Mouse (Mus musculus): Measurements from ENCODE around the gene Cdh5. TPM values are rescaled to one million over a fixed set of nuclear protein-coding genes. Genes with fewer than 3 reads are reported as not detected.
A peak's percentile ranks its signal among the peaks of the same experiment; 100 is the strongest.

Cdh5 gene
- polyA plus RNA-seq, 1 experiment: 3.7 TPM

DNA sequence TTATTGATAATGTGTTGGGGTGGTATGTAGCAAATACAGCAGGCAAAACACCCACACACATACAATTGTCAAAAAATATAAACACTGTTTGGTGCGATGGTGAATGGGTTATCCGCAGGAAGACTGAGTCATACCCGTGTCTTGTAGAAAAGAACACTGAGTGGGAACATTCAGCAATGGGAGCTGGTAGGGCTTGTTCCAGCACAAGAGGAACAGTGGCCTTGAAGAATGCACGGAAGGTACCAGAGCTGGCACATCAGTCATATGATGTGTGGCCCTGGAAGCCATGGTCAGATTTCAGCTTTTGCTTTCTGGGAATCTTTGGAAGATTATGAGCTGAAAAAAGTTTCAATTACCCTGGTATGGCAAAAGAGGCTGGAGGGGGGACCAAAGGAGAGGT, 85.4 kb downstream of the Cdh5 start:
- Histone ChIP-seq H3K36me3 (ENCODE audit: control insufficient read depth, insufficient read depth, low read length) (no peaks in the 10 kb centered on the region), H3K27me3 (ENCODE audit: control insufficient read depth, insufficient read depth, low read length) (no peaks in the 10 kb centered on the region), H3K4me1 (ENCODE audit: control insufficient read depth, insufficient read depth, low read length) (peaks cover 5% of the 10 kb centered on the region; the same call in 1 of the 2 replicates), H3K4me3 (ENCODE audit: control insufficient read depth, low read depth, low read length) (no peak overlapping the region; the same call in 1 of the 2 replicates), H3K27ac (ENCODE audit: control insufficient read depth, insufficient read depth, low read depth, low read length) (no peak overlapping the region)
- TF ChIP-seq POLR2A (IDR thresholded peaks at IDR 0.05; ENCODE audit: control insufficient read depth, low read depth, low read length) (no peak), CTCF (IDR thresholded peaks at IDR 0.05; ENCODE audit: control insufficient read depth, insufficient read depth, insufficient replicate concordance, low read depth, low read length) (no peak)

DNA sequence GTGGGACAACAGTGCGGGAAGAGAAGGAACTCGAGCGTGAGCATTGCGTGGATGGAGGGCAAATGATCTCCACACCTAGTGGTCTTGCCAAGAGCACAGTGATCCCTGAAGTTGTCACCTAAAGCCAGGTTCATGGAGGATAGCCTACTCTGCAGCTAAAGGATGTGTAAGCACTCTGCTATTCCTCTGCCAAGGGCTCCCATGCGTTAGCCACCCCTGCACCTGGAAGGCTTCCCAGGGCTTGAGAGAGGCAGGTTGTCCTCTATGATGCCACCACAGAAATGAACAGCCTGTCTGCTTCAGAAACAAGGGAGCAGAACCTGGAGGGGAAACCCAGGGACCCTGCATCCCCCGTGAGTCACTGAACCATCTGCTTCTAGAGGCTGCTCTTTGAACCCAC, 86.2 kb downstream of the Cdh5 start:
- TF ChIP-seq CTCF (IDR thresholded peaks at IDR 0.05; ENCODE audit: control insufficient read depth, insufficient read depth, insufficient replicate concordance, low read depth, low read length) (no peak), POLR2A (IDR thresholded peaks at IDR 0.05; ENCODE audit: control insufficient read depth, low read depth, low read length) (no peak)
- Histone ChIP-seq H3K36me3 (ENCODE audit: control insufficient read depth, insufficient read depth, low read length) (no peaks in the 10 kb centered on the region), H3K4me1 (ENCODE audit: control insufficient read depth, insufficient read depth, low read length) (peaks cover 5% of the 10 kb centered on the region; the same call in 1 of the 2 replicates), H3K27ac (ENCODE audit: control insufficient read depth, insufficient read depth, low read depth, low read length) (no peak overlapping the region), H3K4me3 (ENCODE audit: control insufficient read depth, low read depth, low read length) (peak overlapping the region; percentile 19; the same call in 1 of the 2 replicates), H3K27me3 (ENCODE audit: control insufficient read depth, insufficient read depth, low read length) (no peaks in the 10 kb centered on the region)

DNA sequence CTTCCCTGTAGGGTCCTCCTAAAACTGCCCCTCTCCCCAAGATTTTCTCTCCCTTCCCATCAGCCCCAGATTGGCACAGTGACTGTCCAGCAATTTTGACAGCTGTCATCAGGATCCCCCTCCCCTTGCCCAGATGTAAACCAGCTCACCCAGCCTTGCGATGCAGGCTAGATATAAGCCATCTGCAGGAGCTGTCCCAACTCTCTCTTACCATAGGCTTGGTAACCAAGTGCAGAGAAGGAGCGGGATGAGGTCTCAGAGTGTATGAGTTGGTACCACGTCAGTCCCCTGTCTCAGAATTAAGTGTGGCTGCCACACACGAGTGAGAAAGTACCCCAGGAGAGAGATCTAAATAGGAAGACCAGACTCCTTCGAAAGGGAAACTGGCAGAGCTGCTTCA, 87.0 kb downstream of the Cdh5 start:
- Histone ChIP-seq H3K27ac (ENCODE audit: control insufficient read depth, insufficient read depth, low read depth, low read length) (no peak overlapping the region), H3K36me3 (ENCODE audit: control insufficient read depth, insufficient read depth, low read length) (no peaks in the 10 kb centered on the region), H3K4me3 (ENCODE audit: control insufficient read depth, low read depth, low read length) (no peak overlapping the region), H3K4me1 (ENCODE audit: control insufficient read depth, insufficient read depth, low read length) (peaks cover 5% of the 10 kb centered on the region; the same call in 1 of the 2 replicates), H3K27me3 (ENCODE audit: control insufficient read depth, insufficient read depth, low read length) (no peaks in the 10 kb centered on the region)
- TF ChIP-seq CTCF (IDR thresholded peaks at IDR 0.05; ENCODE audit: control insufficient read depth, insufficient read depth, insufficient replicate concordance, low read depth, low read length): no peak
- no peak for TF ChIP-seq POLR2A (IDR thresholded peaks at IDR 0.05; ENCODE audit: control insufficient read depth, low read depth, low read length)

DNA sequence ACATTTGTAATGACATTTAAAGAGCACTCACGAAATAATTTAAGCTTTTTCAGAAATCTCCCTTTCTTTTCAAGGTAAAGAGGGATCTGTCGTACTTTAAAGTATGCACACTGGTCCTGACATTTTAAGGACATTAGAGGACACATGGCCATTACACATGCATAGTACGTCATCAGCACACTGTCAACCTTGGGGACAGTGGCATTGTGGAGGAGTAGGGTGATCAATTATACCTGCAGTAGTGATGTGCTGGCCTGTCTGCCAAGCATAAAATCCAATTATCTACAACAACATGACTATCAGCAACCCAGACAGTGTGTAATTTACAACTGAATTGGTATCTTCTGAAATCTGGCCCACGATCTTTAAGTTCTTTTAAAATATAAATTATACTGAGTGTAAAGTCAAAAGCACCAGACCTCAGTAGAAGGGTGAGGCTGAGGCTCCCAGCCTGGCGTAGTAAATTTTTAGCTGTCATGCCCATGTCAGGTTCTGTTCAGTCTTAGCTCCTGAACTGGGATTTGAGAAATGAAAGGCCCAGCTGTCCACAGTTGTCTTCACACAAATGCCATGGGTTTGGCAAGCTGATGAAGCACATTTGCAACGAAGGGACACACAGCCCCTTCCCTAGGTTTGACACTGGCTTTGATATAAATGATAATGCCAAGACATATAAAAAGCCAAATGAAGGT, 89.5 kb downstream of the Cdh5 start:
- Histone ChIP-seq H3K36me3 (ENCODE audit: control insufficient read depth, insufficient read depth, low read length) (no peaks in the 10 kb centered on the region), H3K27ac (ENCODE audit: control insufficient read depth, insufficient read depth, low read depth, low read length) (no peak overlapping the region)
- TF ChIP-seq POLR2A (IDR thresholded peaks at IDR 0.05; ENCODE audit: control insufficient read depth, low read depth, low read length) (no peak), CTCF (IDR thresholded peaks at IDR 0.05; ENCODE audit: control insufficient read depth, insufficient read depth, insufficient replicate concordance, low read depth, low read length) (no peak)

DNA sequence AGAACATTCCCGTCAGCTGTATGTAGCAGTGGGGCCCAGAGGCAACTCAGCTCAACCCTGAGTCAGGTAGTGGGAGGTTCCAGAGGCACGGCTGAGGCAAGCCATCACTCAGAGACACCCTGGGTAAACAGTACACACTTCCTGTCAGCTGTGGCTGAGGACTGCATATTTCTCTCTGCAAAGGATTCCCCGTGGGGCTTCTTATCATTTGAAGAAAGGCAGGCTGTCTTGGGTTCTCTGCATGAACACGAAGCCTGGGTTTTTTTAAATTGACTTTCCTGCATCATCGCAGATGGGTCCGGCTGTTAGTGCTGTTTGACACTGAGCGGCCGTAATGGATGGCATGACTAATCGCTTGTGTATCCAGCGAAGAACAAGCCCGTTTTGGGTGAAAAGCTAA, 90.1 kb downstream of the Cdh5 start:
- no peak overlapping the region for H3K27ac ChIP-seq (ENCODE audit: control insufficient read depth, insufficient read depth, low read depth, low read length)
- peaks cover 3% of the 10 kb centered on the region; the same call in 1 of the 2 replicates for H3K4me1 ChIP-seq (ENCODE audit: control insufficient read depth, insufficient read depth, low read length)
- H3K36me3 ChIP-seq (ENCODE audit: control insufficient read depth, insufficient read depth, low read length): no peaks in the 10 kb centered on the region
- H3K4me3 ChIP-seq (ENCODE audit: control insufficient read depth, low read depth, low read length): no peak overlapping the region
- no peak for TF ChIP-seq CTCF (IDR thresholded peaks at IDR 0.05; ENCODE audit: control insufficient read depth, insufficient read depth, insufficient replicate concordance, low read depth, low read length)
- TF ChIP-seq POLR2A (IDR thresholded peaks at IDR 0.05; ENCODE audit: control insufficient read depth, low read depth, low read length): no peak
- H3K27me3 ChIP-seq (ENCODE audit: control insufficient read depth, insufficient read depth, low read length): no peaks in the 10 kb centered on the region

More for the DNA sequence above, 89.5 kb downstream of the Cdh5 start:
- H3K4me1 ChIP-seq (ENCODE audit: control insufficient read depth, insufficient read depth, low read length): peaks cover 3% of the 10 kb centered on the region; the same call in 1 of the 2 replicates
- no peaks in the 10 kb centered on the region for H3K27me3 ChIP-seq (ENCODE audit: control insufficient read depth, insufficient read depth, low read length)
- H3K4me3 ChIP-seq (ENCODE audit: control insufficient read depth, low read depth, low read length): no peak overlapping the region

Other genes starting within 250 kb of the Cdh5 start
- gene Bean1, start 68.8 kb downstream of the Cdh5 start, polyA plus RNA-seq (2012; rRNA removed): 21.7 and 25.4 TPM in 2 replicates
- gene Tk2, start 146.9 kb downstream of the Cdh5 start, polyA plus RNA-seq (2012; rRNA removed): 10.6 and 11.1 TPM in 2 replicates
- 133 and 164 TPM in 2 replicates for gene Cklf, start 149.2 kb downstream of the Cdh5 start, polyA plus RNA-seq (2012; rRNA removed)
- gene Cmtm2a, start 191.6 kb downstream of the Cdh5 start, polyA plus RNA-seq (2012; rRNA removed): 974 and 1,262 TPM in 2 replicates
- gene Gm45711, start 208.5 kb downstream of the Cdh5 start, polyA plus RNA-seq (2012; rRNA removed): 52.5 and 57.0 TPM in 2 replicates
- 14.7 TPM in 2 replicates for gene Cmtm1, start 208.5 kb downstream of the Cdh5 start, polyA plus RNA-seq (2012; rRNA removed)
- gene Gm11020, start 219.9 kb downstream of the Cdh5 start, polyA plus RNA-seq (2012; rRNA removed): not detected in 2 replicates
- gene Cmtm2b, start 220.6 kb downstream of the Cdh5 start, polyA plus RNA-seq (2012; rRNA removed): 658 and 900 TPM in 2 replicates
- 12.9 and 14.9 TPM in 2 replicates for gene Cmtm3, start 237.8 kb downstream of the Cdh5 start, polyA plus RNA-seq (2012; rRNA removed)

Measured in testis, adult 2 months (tissue).